Mouse (Mus musculus) limb, embryonic 11.5 days (tissue): ENCODE measurements around the gene Creg2. TPM values are rescaled to one million over a fixed set of nuclear protein-coding genes. Genes with fewer than 3 reads are reported as not detected.

Source experiments
- ATAC-seq: fragments of 200-750 bp; cut with Nextera tagmentation; 2 replicates; pipeline ENCODE4 v1.8.0; 2017; ENCODE audit warnings: low read depth; ENCODE audit not compliant: insufficient number of reproducible peaks, low FRiP score, low TSS enrichment
- DNase-seq: peaks from one replicate; pipeline ENCODE4 v3.0.0-alpha.2; 2015; ENCODE audit warnings: low spot score
- H3K27ac ChIP-seq: fragments of 300-500 bp; sonication (generic); replicated peaks from 2 replicates; pipeline ENCODE4 v1.5.1; 2014; ENCODE audit warnings: low read depth, mild to moderate bottlenecking, low read length
- H3K27me3 ChIP-seq: fragments of 300-500 bp; sonication (generic); 2 replicates; pipeline ENCODE4 v1.6.1; 2014; ENCODE audit warnings: mild to moderate bottlenecking, low read length, mixed read lengths; ENCODE audit not compliant: control insufficient read depth, insufficient read depth
- H3K36me3 ChIP-seq: fragments of 300-500 bp; sonication (generic); 2 replicates; pipeline ENCODE4 v1.6.1; 2014; ENCODE audit warnings: mild to moderate bottlenecking, low read length, moderate library complexity, mixed read lengths; ENCODE audit not compliant: control insufficient read depth, insufficient read depth
- H3K4me1 ChIP-seq: fragments of 300-500 bp; sonication (generic); 2 replicates; pipeline ENCODE4 v1.6.1; 2014; ENCODE audit warnings: low read length, mixed read lengths; ENCODE audit not compliant: control insufficient read depth, insufficient read depth
- H3K4me2 ChIP-seq: fragments of 300-500 bp; sonication (generic); 2 replicates; pipeline ENCODE4 v1.6.1; 2014; ENCODE audit warnings: low read depth, mild to moderate bottlenecking, moderate library complexity; ENCODE audit not compliant: severe bottlenecking
- H3K4me3 ChIP-seq: fragments of 300-500 bp; sonication (generic); 2 replicates; pipeline ENCODE4 v1.5.1; 2014; ENCODE audit warnings: low read depth, low read length
- H3K9ac ChIP-seq: fragments of 300-500 bp; sonication (generic); 2 replicates; pipeline ENCODE4 v1.6.1; 2014; ENCODE audit warnings: mild to moderate bottlenecking, low read length
- H3K9me3 ChIP-seq: fragments of 300-500 bp; sonication (generic); 2 replicates; pipeline ENCODE4 v1.6.1; 2016; ENCODE audit warnings: low read length; ENCODE audit not compliant: control insufficient read depth
- WGBS: fragments of 180-500 bp; shearing (Covaris S2); extraction: QIAGEN DNeasy Blood & Tissue Kit; methylation state at CpG from one replicate; pipeline ENCODE4 v1.1.7; 2014; 5-methylcytosine and 5-hydroxymethylcytosine counted together
- polyA plus RNA-seq: library from polyadenylated mRNA; unstranded; fragments of >200 nt; fragmentation: Nextera tagmentation; extraction: Ambion mirVana; gene quantifications from 2 replicates; pipeline ENCODE4 v1.2.1, GENCODE M21; 2014

Creg2 gene
- polyA plus RNA-seq, 1 experiment from 2014 or later = not detected

DNA sequence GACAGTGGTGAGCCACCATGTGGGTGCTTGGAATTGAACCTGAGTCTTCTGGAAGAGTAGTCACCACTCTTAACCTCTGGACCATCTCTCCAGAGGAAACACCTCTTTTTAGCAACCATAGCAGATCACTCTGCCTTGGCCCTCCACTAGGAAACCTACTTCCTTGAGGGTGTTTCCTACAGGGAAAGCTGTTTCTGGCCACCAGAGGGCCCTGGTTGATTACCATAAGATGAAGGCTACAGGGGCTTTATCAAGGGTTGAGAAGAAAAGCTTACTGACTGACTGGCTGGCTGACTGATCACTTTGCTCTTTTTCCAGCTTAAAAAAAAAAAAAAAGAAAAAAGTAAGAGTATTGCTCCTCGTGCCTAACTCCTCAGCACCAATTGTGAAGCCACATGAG is 34.6 kb upstream of the Creg2 start:
- WGBS = 3% methylated on average over 1 of the region's 1 CpGs
- ATAC-seq (no peak), DNase-seq (peak; percentile 75)
- H3K4me2 ChIP-seq = no peak overlapping the region
- H3K27ac ChIP-seq = no peak overlapping the region
- H3K4me1 ChIP-seq = no peaks in the 10 kb centered on the region; the same call in 1 of the 2 replicates
- no peak overlapping the region for H3K4me3 ChIP-seq
- H3K27me3 ChIP-seq = no peaks in the 10 kb centered on the region
- no peak overlapping the region for H3K9ac ChIP-seq
- H3K36me3 ChIP-seq = no peaks in the 10 kb centered on the region
- H3K9me3 ChIP-seq = no peaks in the 10 kb centered on the region

- Histone ChIP-seq H3K4me2 (no peak overlapping the region), H3K4me3 (no peak overlapping the region), H3K9me3 (no peaks in the 10 kb centered on the region), H3K9ac (no peak overlapping the region), H3K4me1 (no peaks in the 10 kb centered on the region; the same call in 1 of the 2 replicates), H3K27ac (no peak overlapping the region), H3K27me3 (no peaks in the 10 kb centered on the region), H3K36me3 (no peaks in the 10 kb centered on the region)
- WGBS = 92% methylated on average over 5 of the region's 5 CpGs
- DNase-seq = no peak
- no peak for ATAC-seq
These were observed 30.4 kb upstream of the Creg2 start for GRCm38 (mm10) chr1:39681638-39682037.

DNA sequence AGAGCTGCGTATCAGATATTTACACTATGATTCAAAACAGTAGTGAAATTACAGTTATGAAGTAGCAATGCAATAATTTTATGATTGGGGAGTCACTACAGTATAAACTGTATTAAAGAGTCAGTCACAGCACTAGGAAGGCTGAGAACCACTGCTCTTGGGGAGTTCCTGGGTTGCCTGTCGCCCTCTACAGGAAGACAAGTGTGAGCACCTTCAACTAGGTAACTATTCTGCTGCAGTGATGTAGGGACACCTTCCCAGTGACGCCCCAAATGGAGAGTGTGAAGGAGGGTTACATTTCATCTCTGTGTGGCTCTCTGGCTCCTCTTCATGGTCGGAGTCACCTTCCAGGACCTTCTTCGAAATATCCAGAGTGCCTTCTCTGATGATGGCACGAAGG is 29.3 kb upstream of the Creg2 start:
- Histone ChIP-seq H3K4me2 (no peak overlapping the region), H3K27ac (no peak overlapping the region), H3K4me3 (no peak overlapping the region), H3K9ac (no peak overlapping the region), H3K9me3 (no peaks in the 10 kb centered on the region), H3K36me3 (no peaks in the 10 kb centered on the region), H3K4me1 (no peaks in the 10 kb centered on the region; the same call in 1 of the 2 replicates), H3K27me3 (no peaks in the 10 kb centered on the region)
- DNase-seq (no peak), ATAC-seq (no peak)
- WGBS = 65% methylated on average over 6 of the region's 6 CpGs

GRCm38 (mm10) chr1:39678883-39679282 is 27.6 kb upstream of the Creg2 start:
- Histone ChIP-seq H3K9me3 (no peaks in the 10 kb centered on the region), H3K27me3 (no peaks in the 10 kb centered on the region), H3K4me2 (no peak overlapping the region), H3K4me1 (no peaks in the 10 kb centered on the region; the same call in 1 of the 2 replicates), H3K36me3 (no peaks in the 10 kb centered on the region), H3K9ac (no peak overlapping the region), H3K4me3 (no peak overlapping the region), H3K27ac (no peak overlapping the region)
- DNase-seq (no peak), ATAC-seq (no peak)
- WGBS = 68% methylated on average over 8 of the region's 8 CpGs

DNA sequence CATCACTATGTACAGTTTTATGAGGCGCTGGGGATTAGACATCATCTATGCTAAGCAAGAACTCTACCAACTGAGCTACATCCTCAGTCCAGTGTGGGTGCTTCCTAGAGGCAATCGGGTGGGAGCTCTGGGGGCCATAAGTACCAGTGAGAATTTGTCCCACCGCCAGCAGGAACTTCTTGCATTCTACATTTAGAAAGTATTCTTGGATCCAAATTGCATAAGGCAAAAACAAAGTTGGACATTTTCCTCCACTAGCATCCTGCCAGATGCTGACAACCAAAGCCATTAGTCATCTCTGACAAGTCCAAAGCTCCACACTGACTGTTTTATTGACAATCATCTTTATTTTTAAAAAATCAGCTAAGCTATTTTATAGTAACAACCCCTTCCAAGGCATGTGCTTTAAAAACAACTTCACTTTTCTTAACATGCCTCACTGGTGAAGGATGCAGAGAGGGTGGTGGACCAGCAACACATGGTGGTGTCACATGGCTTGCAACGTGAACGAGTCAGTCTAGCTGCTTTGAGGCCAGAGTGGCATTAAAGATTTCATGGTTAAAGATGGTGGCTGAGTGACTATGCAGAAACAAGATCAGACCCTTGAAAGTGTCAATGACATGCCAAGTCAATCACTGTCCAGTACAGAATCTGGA is 25.1 kb upstream of the Creg2 start:
- WGBS = 90% methylated on average over 5 of the region's 5 CpGs
- no peak overlapping the region for H3K4me3 ChIP-seq
- no peak for ATAC-seq
- H3K4me1 ChIP-seq = no peaks in the 10 kb centered on the region
- no peak overlapping the region for H3K27ac ChIP-seq
- no peak for DNase-seq
- no peak overlapping the region for H3K9ac ChIP-seq
- no peaks in the 10 kb centered on the region for H3K27me3 ChIP-seq
- no peak overlapping the region for H3K4me2 ChIP-seq
- H3K9me3 ChIP-seq = no peaks in the 10 kb centered on the region
- no peaks in the 10 kb centered on the region for H3K36me3 ChIP-seq

GRCm38 (mm10) chr1:39672362-39673105 is 21.3 kb upstream of the Creg2 start:
- Histone ChIP-seq H3K9ac (no peak overlapping the region), H3K27me3 (no peaks in the 10 kb centered on the region), H3K36me3 (no peaks in the 10 kb centered on the region), H3K4me2 (no peak overlapping the region), H3K4me1 (no peaks in the 10 kb centered on the region), H3K27ac (no peak overlapping the region), H3K9me3 (no peaks in the 10 kb centered on the region), H3K4me3 (no peak overlapping the region)
- WGBS = 85% methylated on average over 9 of the region's 9 CpGs
- DNase-seq (no peak), ATAC-seq (no peak)

DNA sequence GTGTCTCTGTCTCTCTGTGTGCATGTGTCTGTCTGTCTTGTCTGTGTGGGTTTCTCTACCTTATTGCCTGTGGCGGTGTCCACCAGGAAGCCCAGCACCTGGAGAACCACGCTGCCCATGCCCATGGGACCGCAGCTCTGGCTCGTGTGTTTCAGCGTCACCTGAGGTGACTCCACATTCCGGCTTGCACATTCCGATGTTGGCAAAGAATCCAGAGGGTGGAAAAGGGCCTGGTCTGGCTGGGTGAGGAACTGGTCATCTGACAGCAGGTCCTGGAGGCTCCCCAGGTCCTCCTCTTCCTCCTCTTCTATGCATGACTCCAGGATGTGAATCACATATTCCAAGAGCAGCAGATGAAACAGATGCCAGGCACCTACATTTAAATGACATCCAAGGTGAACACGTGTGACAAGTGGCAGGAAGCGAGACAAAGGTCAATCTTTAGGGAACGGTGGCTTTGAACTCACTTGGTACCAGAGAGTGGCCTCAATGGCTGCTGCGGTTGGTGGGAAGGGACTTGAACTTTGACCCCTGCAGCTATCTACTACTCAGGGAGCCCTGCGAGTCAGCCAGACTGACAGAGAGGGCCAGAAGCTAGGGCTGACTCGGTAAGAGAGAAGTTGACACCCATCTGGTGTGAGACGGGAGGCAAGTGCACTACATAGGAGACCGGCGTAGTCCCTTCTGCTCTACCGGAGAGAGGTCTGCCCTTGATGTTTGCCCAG is 19.1 kb upstream of the Creg2 start:
- no peaks in the 10 kb centered on the region; the same call in 1 of the 2 replicates for H3K4me1 ChIP-seq
- no peaks in the 10 kb centered on the region for H3K36me3 ChIP-seq
- H3K4me2 ChIP-seq = no peak overlapping the region
- no peaks in the 10 kb centered on the region for H3K9me3 ChIP-seq
- ATAC-seq (no peak), DNase-seq (no peak)
- H3K4me3 ChIP-seq = no peak overlapping the region
- no peak overlapping the region for H3K27ac ChIP-seq
- H3K27me3 ChIP-seq = no peaks in the 10 kb centered on the region
- 88% methylated on average over 17 of the region's 17 CpGs for WGBS
- H3K9ac ChIP-seq = no peak overlapping the region

GRCm38 (mm10) chr1:39666751-39667252 is 15.5 kb upstream of the Creg2 start:
- Histone ChIP-seq H3K27ac (no peak overlapping the region), H3K9me3 (no peaks in the 10 kb centered on the region), H3K36me3 (no peaks in the 10 kb centered on the region), H3K4me3 (no peak overlapping the region), H3K4me1 (no peaks in the 10 kb centered on the region; the same call in 1 of the 2 replicates), H3K9ac (no peak overlapping the region), H3K27me3 (no peaks in the 10 kb centered on the region), H3K4me2 (no peak overlapping the region)
- no peak for DNase-seq
- no peak for ATAC-seq
- 87% methylated on average over 12 of the region's 12 CpGs for WGBS
